Mouse (Mus musculus): ENCODE data around the gene Cldn3. TPM values are rescaled to one million over a fixed set of nuclear protein-coding genes. Genes with fewer than 3 reads are reported as not detected.

The Cldn3 gene
- polyA plus RNA-seq, 2 experiments: 8.8 to 18.3 TPM

DNA sequence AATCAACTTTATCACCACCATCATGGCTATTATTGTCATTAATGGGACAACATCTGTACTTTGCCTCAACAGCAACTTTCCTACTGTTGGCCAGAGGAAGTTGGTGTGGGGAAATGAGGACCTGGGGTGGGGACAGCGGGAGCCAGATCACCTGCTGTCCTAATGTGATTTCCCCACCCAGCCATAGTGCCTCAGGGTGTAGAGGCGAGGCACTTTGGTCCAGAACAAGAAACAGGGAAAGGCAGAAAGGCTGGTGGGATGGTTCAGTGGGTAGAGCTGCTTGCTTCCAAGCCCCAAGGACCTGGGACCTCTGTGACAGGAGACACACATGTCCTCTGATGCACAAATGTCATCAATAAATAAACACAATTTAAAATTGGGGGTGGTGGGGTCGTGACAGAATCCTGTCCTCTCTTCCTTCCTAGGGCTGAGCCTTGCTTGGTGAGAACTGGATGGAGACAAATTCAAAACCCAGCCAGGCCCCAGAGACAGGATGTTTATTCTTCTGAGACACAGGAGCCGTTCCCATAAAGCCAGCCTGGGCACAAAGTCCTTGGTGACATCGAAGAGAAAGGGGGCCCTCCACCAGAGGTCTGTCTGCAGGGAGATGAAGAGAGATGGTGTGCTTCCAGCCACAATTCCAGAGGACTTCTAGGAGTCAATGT, 38.5 kb upstream of the Cldn3 start:
- Histone ChIP-seq H3K27ac (replicated peaks; ENCODE audit: low read depth, low read length) (no peak overlapping the region), H3K27me3 (ENCODE audit: control insufficient read depth, insufficient read depth, low read length) (peaks cover 24% of the 10 kb centered on the region; the same call in 1 of the 2 replicates), H3K36me3 (ENCODE audit: control insufficient read depth, insufficient read depth, low read length) (no peaks in the 10 kb centered on the region), H3K9me3 (ENCODE audit: control insufficient read depth, low read length) (no peaks in the 10 kb centered on the region), H3K9ac (ENCODE audit: low read depth, low read length, severe bottlenecking) (no peak overlapping the region), H3K4me1 (ENCODE audit: control insufficient read depth, insufficient read depth, low read length) (peaks cover 15% of the 10 kb centered on the region), H3K4me2 (replicated peaks; ENCODE audit: low read depth, low read length, severe bottlenecking) (no peak overlapping the region), H3K4me3 (replicated peaks; ENCODE audit: low read length) (no peak overlapping the region)
- ATAC-seq (ENCODE audit: low FRiP score, low read depth): no peak
- 41% methylated on average over 5 of the region's 5 CpGs for WGBS
- no peak for TF ChIP-seq POLR2A (IDR thresholded peaks at IDR 0.05; ENCODE audit: borderline replicate concordance, extremely low read depth, insufficient read depth, insufficient read length)
- no peak for DNase-seq (ENCODE audit: low spot score)

DNA sequence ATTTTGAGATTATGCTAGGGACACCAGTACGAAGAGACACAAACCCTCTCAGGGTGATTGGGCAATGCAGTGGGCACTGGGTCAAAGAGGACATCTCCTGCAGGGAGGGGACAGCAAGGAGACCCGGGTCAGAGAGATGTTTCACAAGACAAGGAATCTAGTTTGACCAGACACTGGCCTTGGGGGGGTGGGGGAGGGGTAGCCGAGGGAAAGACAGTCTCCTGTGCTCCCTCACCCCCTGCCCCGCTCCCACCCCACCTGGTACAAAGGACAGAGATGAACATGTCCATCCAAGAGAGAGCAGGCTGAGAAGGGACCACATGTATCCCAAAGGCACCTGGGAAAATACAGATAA, 38.0 kb upstream of the Cldn3 start:
- Histone ChIP-seq H3K27me3 (ENCODE audit: control insufficient read depth, insufficient read depth, low read length) (peaks cover 24% of the 10 kb centered on the region; the same call in 1 of the 2 replicates), H3K9me3 (ENCODE audit: control insufficient read depth, low read length) (no peaks in the 10 kb centered on the region), H3K4me2 (replicated peaks; ENCODE audit: low read depth, low read length, severe bottlenecking) (no peak overlapping the region), H3K36me3 (ENCODE audit: control insufficient read depth, insufficient read depth, low read length) (no peaks in the 10 kb centered on the region), H3K9ac (ENCODE audit: low read depth, low read length, severe bottlenecking) (no peak overlapping the region), H3K27ac (replicated peaks; ENCODE audit: low read depth, low read length) (no peak overlapping the region), H3K4me1 (ENCODE audit: control insufficient read depth, insufficient read depth, low read length) (peaks cover 15% of the 10 kb centered on the region), H3K4me3 (replicated peaks; ENCODE audit: low read length) (no peak overlapping the region)
- ATAC-seq (ENCODE audit: low FRiP score, low read depth) (no peak), DNase-seq (ENCODE audit: low spot score) (no peak)
- WGBS: 67% methylated on average over 4 of the region's 4 CpGs
- TF ChIP-seq POLR2A (IDR thresholded peaks at IDR 0.05; ENCODE audit: borderline replicate concordance, extremely low read depth, insufficient read depth, insufficient read length): no peak

DNA sequence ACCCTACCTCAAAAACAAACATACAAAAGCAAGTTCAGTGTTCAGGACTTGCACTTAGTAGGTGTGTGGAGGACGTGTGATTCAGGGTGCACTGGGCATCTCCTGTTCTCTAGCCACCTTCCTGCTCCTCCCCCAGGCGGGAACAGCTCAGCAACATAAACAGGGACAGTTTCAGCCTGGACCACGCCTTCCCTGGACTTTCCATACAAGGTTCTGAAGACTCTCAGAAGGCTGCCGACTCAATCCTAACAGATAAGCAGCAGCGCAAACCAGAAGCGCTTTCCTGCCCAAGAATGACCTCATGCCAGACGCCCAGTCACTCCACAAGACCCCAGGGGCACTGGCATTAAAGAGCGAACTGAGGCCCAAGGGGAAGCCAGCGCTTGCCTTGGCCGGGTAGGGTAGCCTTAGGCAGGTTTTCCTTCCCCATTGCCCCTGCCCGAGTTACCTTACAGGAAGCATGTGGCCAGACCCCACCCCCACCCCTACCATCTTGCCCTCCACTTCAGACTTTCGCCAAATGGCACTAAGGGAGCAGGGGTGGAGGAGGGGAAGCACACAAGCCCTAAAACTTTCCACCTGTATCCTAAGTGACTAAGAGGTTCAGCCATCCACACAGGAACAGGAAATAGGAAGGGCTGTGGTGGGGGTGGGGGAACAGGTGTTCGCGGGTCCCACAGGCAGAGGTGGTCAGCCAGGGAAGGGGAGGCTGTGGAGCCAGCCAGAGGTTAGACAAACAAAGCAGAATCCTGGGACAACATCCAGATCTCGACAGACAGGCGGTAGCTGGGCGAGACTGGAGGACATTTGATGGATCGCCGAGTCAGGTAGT, 34.7 kb upstream of the Cldn3 start:
- DNase-seq (ENCODE audit: low spot score): no peak
- Histone ChIP-seq H3K27ac (replicated peaks; ENCODE audit: low read depth, low read length) (no peak overlapping the region), H3K36me3 (ENCODE audit: control insufficient read depth, insufficient read depth, low read length) (no peaks in the 10 kb centered on the region), H3K27me3 (ENCODE audit: control insufficient read depth, insufficient read depth, low read length) (peaks cover 12% of the 10 kb centered on the region; the same call in 1 of the 2 replicates), H3K4me1 (ENCODE audit: control insufficient read depth, insufficient read depth, low read length) (peaks cover 15% of the 10 kb centered on the region), H3K9ac (ENCODE audit: low read depth, low read length, severe bottlenecking) (no peak overlapping the region), H3K4me2 (replicated peaks; ENCODE audit: low read depth, low read length, severe bottlenecking) (peak overlapping the region; percentile 0), H3K9me3 (ENCODE audit: control insufficient read depth, low read length) (no peaks in the 10 kb centered on the region), H3K4me3 (replicated peaks; ENCODE audit: low read length) (no peak overlapping the region)
- ATAC-seq (ENCODE audit: low FRiP score, low read depth): peak; percentile 26; the same call in 1 of the 2 replicates
- WGBS: 16% methylated on average over 19 of the region's 19 CpGs
- TF ChIP-seq POLR2A (IDR thresholded peaks at IDR 0.05; ENCODE audit: borderline replicate concordance, extremely low read depth, insufficient read depth, insufficient read length): no peak

DNA sequence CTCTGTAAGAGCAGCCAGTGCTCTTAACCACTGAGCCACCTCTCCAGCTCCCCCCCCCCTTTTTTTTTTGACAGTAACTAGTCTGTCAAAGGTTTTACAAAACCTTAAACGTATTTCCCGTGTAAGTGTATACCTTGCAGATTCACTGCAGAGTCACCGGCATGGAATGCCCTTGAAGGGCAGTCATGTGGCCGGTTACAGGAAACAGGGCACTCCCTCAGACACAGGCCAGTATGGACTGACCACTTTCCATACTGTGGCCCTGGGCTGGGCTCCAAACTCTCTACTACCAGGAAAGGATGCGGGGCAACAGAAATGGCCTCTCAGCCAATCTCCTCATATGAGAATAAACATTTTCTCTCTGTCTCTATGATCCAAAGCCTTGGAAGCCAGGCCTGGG, 30.5 kb upstream of the Cldn3 start:
- DNase-seq (ENCODE audit: low spot score) (no peak), ATAC-seq (ENCODE audit: low FRiP score, low read depth) (no peak)
- Histone ChIP-seq H3K4me2 (replicated peaks; ENCODE audit: low read depth, low read length, severe bottlenecking) (no peak overlapping the region), H3K27ac (replicated peaks; ENCODE audit: low read depth, low read length) (no peak overlapping the region), H3K9ac (ENCODE audit: low read depth, low read length, severe bottlenecking) (no peak overlapping the region), H3K36me3 (ENCODE audit: control insufficient read depth, insufficient read depth, low read length) (no peaks in the 10 kb centered on the region), H3K4me3 (replicated peaks; ENCODE audit: low read length) (no peak overlapping the region), H3K9me3 (ENCODE audit: control insufficient read depth, low read length) (no peaks in the 10 kb centered on the region), H3K4me1 (ENCODE audit: control insufficient read depth, insufficient read depth, low read length) (peaks cover 7% of the 10 kb centered on the region), H3K27me3 (ENCODE audit: control insufficient read depth, insufficient read depth, low read length) (no peaks in the 10 kb centered on the region)
- TF ChIP-seq POLR2A (IDR thresholded peaks at IDR 0.05; ENCODE audit: borderline replicate concordance, extremely low read depth, insufficient read depth, insufficient read length): no peak
- WGBS: 79% methylated on average over 5 of the region's 5 CpGs

DNA sequence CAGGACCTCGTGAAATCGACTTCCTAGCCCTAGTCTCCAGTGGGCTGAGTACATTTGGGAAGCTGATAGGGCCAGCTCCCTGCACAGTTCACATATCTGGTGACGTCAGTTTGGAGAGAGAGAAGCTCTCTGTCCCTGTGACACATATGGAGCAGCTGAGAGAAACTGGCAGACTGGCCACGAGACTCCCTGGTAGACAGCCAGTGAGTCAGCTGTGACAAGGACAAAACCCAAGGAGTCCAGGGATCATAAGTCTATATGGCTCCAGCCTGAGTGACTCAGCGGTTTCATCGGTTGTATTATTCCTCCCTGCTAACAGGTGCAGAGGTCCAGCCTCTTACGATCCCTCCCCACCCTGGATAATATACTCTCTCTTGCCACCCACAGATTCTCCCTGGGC, 26.9 kb upstream of the Cldn3 start:
- ATAC-seq (ENCODE audit: low FRiP score, low read depth) (peak; percentile 73), DNase-seq (ENCODE audit: low spot score) (peak; percentile 43)
- Histone ChIP-seq H3K36me3 (ENCODE audit: control insufficient read depth, insufficient read depth, low read length) (no peaks in the 10 kb centered on the region), H3K4me1 (ENCODE audit: control insufficient read depth, insufficient read depth, low read length) (no peaks in the 10 kb centered on the region), H3K27me3 (ENCODE audit: control insufficient read depth, insufficient read depth, low read length) (no peaks in the 10 kb centered on the region), H3K27ac (replicated peaks; ENCODE audit: low read depth, low read length) (no peak overlapping the region), H3K4me3 (replicated peaks; ENCODE audit: low read length) (no peak overlapping the region), H3K4me2 (replicated peaks; ENCODE audit: low read depth, low read length, severe bottlenecking) (no peak overlapping the region), H3K9me3 (ENCODE audit: control insufficient read depth, low read length) (no peaks in the 10 kb centered on the region), H3K9ac (ENCODE audit: low read depth, low read length, severe bottlenecking) (no peak overlapping the region)
- TF ChIP-seq POLR2A (IDR thresholded peaks at IDR 0.05; ENCODE audit: borderline replicate concordance, extremely low read depth, insufficient read depth, insufficient read length): no peak
- 66% methylated on average over 7 of the region's 7 CpGs for WGBS

Data from limb, embryonic 14.5 days (tissue).